Mouse (Mus musculus): ENCODE measurements around the gene Rad50. TPM values are rescaled to one million over a fixed set of nuclear protein-coding genes. Genes with fewer than 3 reads are reported as not detected.

Gene Rad50
- total RNA-seq, 2 experiments from 2014 or later: 11.1 to 13.1 TPM

DNA sequence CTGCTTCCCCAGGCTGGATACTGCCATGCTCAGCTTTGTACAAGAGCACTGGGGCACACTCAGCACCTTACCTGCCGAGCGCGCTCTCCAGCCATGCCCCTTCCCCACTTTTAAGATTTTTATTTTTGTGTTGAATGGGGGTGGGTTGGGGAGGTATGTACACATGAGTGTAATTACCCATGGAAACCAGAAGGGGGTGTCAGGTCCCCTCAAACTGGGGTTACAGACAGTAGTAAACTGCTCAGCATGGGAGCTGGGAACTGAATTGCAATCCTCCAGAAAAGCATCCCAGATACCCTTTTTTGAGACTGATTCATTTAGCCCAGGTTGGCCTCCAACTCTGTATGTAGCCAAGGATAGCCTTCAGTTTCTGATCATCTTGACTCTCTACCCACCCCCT lies 102.1 kb downstream of the Rad50 start:
- DNase-seq (ENCODE audit: low spot score in 2 of 2): no peak

Other genes starting within 250 kb of the Rad50 start
- not detected for gene Gm9837, start 236.8 kb downstream of the Rad50 start, total RNA-seq (2021)
- 1 to 10 TPM; 2.0 to 2.1 TPM for gene Gm9945, start 227.2 kb downstream of the Rad50 start, total RNA-seq (2021)
- 10 to 100 TPM; 61.7 to 78.5 TPM for gene Sowaha, start 227.0 kb downstream of the Rad50 start, total RNA-seq (2021)
- gene Sept8, start 188.1 kb downstream of the Rad50 start, total RNA-seq (2021): 100 to 1,000 TPM; 288 to 309 TPM
- gene Kif3a, start 139.9 kb downstream of the Rad50 start, total RNA-seq (2021): 100 to 1,000 TPM; 118 to 119 TPM
- not detected for gene Il4, start 88.7 kb downstream of the Rad50 start, total RNA-seq (2021)
- not detected for gene Il13, start 72.6 kb downstream of the Rad50 start, total RNA-seq (2021)
- not detected for gene Il5, start 13.5 kb upstream of the Rad50 start, total RNA-seq (2021)
- 1 to 10 TPM; 7.8 to 8.3 TPM for gene Irf1, start 62.7 kb upstream of the Rad50 start, total RNA-seq (2021)
- gene Gm17334, start 65.9 kb upstream of the Rad50 start, total RNA-seq (2021): under 1 TPM; 0.63 to 0.84 TPM
- 1 to 10 TPM; 2.0 to 2.9 TPM for gene Gm12216, start 151.9 kb upstream of the Rad50 start, total RNA-seq (2021)
- 10 to 100 TPM in 1 of 2 experiments, 1 to 10 TPM in 1; 9.4 to 10.2 TPM for gene Slc22a5, start 184.3 kb upstream of the Rad50 start, total RNA-seq (2021)

Measured in left cerebral cortex, adult 18-20 months (tissue).